Mouse (Mus musculus): Measurements from ENCODE around the gene Gm13271. TPM values are rescaled to one million over a fixed set of nuclear protein-coding genes. Genes with fewer than 3 reads are reported as not detected.

Gene Gm13271
- total RNA-seq, 2 experiments from 2014 or later, result not detected

Other genes starting within 250 kb of the Gm13271 start
- gene Ifnb1, start 232.1 kb upstream of the Gm13271 start, total RNA-seq (2021), result not detected
- gene Ifna15, start 196.6 kb upstream of the Gm13271 start, total RNA-seq (2021), result not detected
- not detected for gene Ifna14, start 183.1 kb upstream of the Gm13271 start, total RNA-seq (2021)
- not detected for gene Ifna9, start 162.5 kb upstream of the Gm13271 start, total RNA-seq (2021)
- not detected for gene Ifna12, start 151.5 kb upstream of the Gm13271 start, total RNA-seq (2021)
- gene C87499, start 120.5 kb upstream of the Gm13271 start, total RNA-seq (2021), result not detected
- gene Ifna13, start 110.4 kb upstream of the Gm13271 start, total RNA-seq (2021), result not detected
- not detected for gene Ifna16, start 77.9 kb upstream of the Gm13271 start, total RNA-seq (2021)
- gene Ifna2, start 71.0 kb upstream of the Gm13271 start, total RNA-seq (2021), result not detected
- gene Ifnab, start 63.5 kb upstream of the Gm13271 start, total RNA-seq (2021), result not detected
- gene Gm26566, start 33.1 kb upstream of the Gm13271 start, total RNA-seq (2021), result 1 to 10 TPM in 1 of 2 experiments, under 1 TPM in 1; 0.79 to 1.1 TPM
- gene Klhl9, start 32.4 kb upstream of the Gm13271 start, total RNA-seq (2021), result 10 to 100 TPM; 96.7 to 97.8 TPM
- gene Gm13283, start 5.3 kb downstream of the Gm13271 start, total RNA-seq (2021), result not detected
- gene Gm13290, start 19.0 kb downstream of the Gm13271 start, total RNA-seq (2021), result not detected
- not detected for gene Gm13289, start 22.1 kb downstream of the Gm13271 start, total RNA-seq (2021)
- gene Gm13272, start 25.0 kb downstream of the Gm13271 start, total RNA-seq (2021), result not detected
- gene Ifnz, start 27.3 kb downstream of the Gm13271 start, total RNA-seq (2021), result not detected
- gene Gm13276, start 30.8 kb downstream of the Gm13271 start, total RNA-seq (2021), result not detected
- not detected for gene Gm13277, start 33.8 kb downstream of the Gm13271 start, total RNA-seq (2021)
- gene Gm13278, start 36.7 kb downstream of the Gm13271 start, total RNA-seq (2021), result not detected
- not detected for gene Gm13275, start 39.6 kb downstream of the Gm13271 start, total RNA-seq (2021)
- not detected for gene Gm13279, start 42.5 kb downstream of the Gm13271 start, total RNA-seq (2021)
- not detected for gene Gm13285, start 44.8 kb downstream of the Gm13271 start, total RNA-seq (2021)
- gene Gm13287, start 48.4 kb downstream of the Gm13271 start, total RNA-seq (2021), result not detected
- gene Gm13288, start 50.7 kb downstream of the Gm13271 start, total RNA-seq (2021), result not detected
- not detected for gene Ifna7, start 61.4 kb downstream of the Gm13271 start, total RNA-seq (2021)
- gene Ifna11, start 65.1 kb downstream of the Gm13271 start, total RNA-seq (2021), result not detected
- not detected for gene Ifna6, start 72.5 kb downstream of the Gm13271 start, total RNA-seq (2021)
- gene Ifna5, start 80.7 kb downstream of the Gm13271 start, total RNA-seq (2021), result not detected
- not detected for gene Ifna4, start 87.0 kb downstream of the Gm13271 start, total RNA-seq (2021)
- gene Ifna1, start 95.2 kb downstream of the Gm13271 start, total RNA-seq (2021), result not detected
- not detected for gene Ifne, start 125.3 kb downstream of the Gm13271 start, total RNA-seq (2021)

Data from left cerebral cortex, adult 2 months (tissue).